Mouse (Mus musculus): Measurements from ENCODE around the gene Gm26661. TPM values are rescaled to one million over a fixed set of nuclear protein-coding genes. Genes with fewer than 3 reads are reported as not detected.

The Gm26661 gene
- polyA plus RNA-seq, 1 experiment from 2014 or later = not detected

- Histone ChIP-seq H3K4me2 (0 out of 2 replicates have a peak overlapping the region, but pooled peaks have one; percentile 0), H3K9ac (no peak overlapping the region)
- WGBS = 21% methylated on average over 10 of the region's 10 CpGs
Observed at GRCm38 (mm10) chr14:7826151-7826937, 35.0 kb downstream of the Gm26661 start.

GRCm38 (mm10) chr14:7829181-7829580, 37.8 kb downstream of the Gm26661 start:
- no peak overlapping the region for H3K9ac ChIP-seq
- peaks cover 28% of the 10 kb centered on the region for H3K4me1 ChIP-seq
- no peak for ATAC-seq (ENCODE audit: low FRiP score)
- H3K36me3 ChIP-seq (replicated peaks) = no peaks in the 10 kb centered on the region
- no peaks in the 10 kb centered on the region for H3K27me3 ChIP-seq
- H3K4me3 ChIP-seq (replicated peaks) = no peak overlapping the region
- no peaks in the 10 kb centered on the region for H3K9me3 ChIP-seq
- H3K4me2 ChIP-seq = no peak overlapping the region
- no peak overlapping the region for H3K27ac ChIP-seq
- WGBS = 97% methylated on average over 2 of the region's 2 CpGs

More at GRCm38 (mm10) chr14:7826151-7826937, 35.0 kb downstream of the Gm26661 start:
- Histone ChIP-seq H3K9me3 (no peaks in the 10 kb centered on the region), H3K27ac (peak overlapping the region; percentile 86), H3K4me3 (replicated peaks) (no peak overlapping the region), H3K27me3 (no peaks in the 10 kb centered on the region), H3K4me1 (peaks cover 37% of the 10 kb centered on the region), H3K36me3 (replicated peaks) (no peaks in the 10 kb centered on the region)
- ATAC-seq (ENCODE audit: low FRiP score) = peak; percentile 70

GRCm38 (mm10) chr14:7831770-7832439, 40.5 kb downstream of the Gm26661 start:
- H3K9me3 ChIP-seq = no peaks in the 10 kb centered on the region
- WGBS = 55% methylated on average over 1 of the region's 1 CpGs

GRCm38 (mm10) chr14:7832440-7832783, 41.0 kb downstream of the Gm26661 start:
- no peak overlapping the region for H3K4me2 ChIP-seq
- WGBS = 90% methylated on average over 5 of the region's 5 CpGs
- peaks cover 5% of the 10 kb centered on the region for H3K4me1 ChIP-seq
- H3K27ac ChIP-seq = no peak overlapping the region
- no peak overlapping the region for H3K4me3 ChIP-seq (replicated peaks)
- ATAC-seq (ENCODE audit: low FRiP score) = no peak
- no peaks in the 10 kb centered on the region for H3K9me3 ChIP-seq
- no peaks in the 10 kb centered on the region for H3K27me3 ChIP-seq
- no peaks in the 10 kb centered on the region for H3K36me3 ChIP-seq (replicated peaks)
- no peak overlapping the region for H3K9ac ChIP-seq

More at GRCm38 (mm10) chr14:7831770-7832439, 40.5 kb downstream of the Gm26661 start:
- Histone ChIP-seq H3K4me1 (peaks cover 9% of the 10 kb centered on the region), H3K36me3 (replicated peaks) (no peaks in the 10 kb centered on the region), H3K4me2 (no peak overlapping the region), H3K27ac (no peak overlapping the region), H3K27me3 (no peaks in the 10 kb centered on the region), H3K9ac (no peak overlapping the region), H3K4me3 (replicated peaks) (no peak overlapping the region)
- ATAC-seq (ENCODE audit: low FRiP score) = no peak

- no peak for ATAC-seq (ENCODE audit: low FRiP score)
- H3K9ac ChIP-seq = no peak overlapping the region
- no peaks in the 10 kb centered on the region for H3K36me3 ChIP-seq (replicated peaks)
- H3K9me3 ChIP-seq = no peaks in the 10 kb centered on the region
- peaks cover 5% of the 10 kb centered on the region for H3K4me1 ChIP-seq
- WGBS = 79% methylated on average over 4 of the region's 4 CpGs
- no peak overlapping the region for H3K4me3 ChIP-seq (replicated peaks)
- no peak overlapping the region for H3K27ac ChIP-seq
- H3K27me3 ChIP-seq = no peaks in the 10 kb centered on the region
- H3K4me2 ChIP-seq = no peak overlapping the region
Observed at GRCm38 (mm10) chr14:7833458-7833857, 42.1 kb downstream of the Gm26661 start.

- no peak overlapping the region for H3K9ac ChIP-seq
- H3K4me1 ChIP-seq = peaks cover 5% of the 10 kb centered on the region; the same call in 1 of the 2 replicates
- H3K36me3 ChIP-seq (replicated peaks) = no peaks in the 10 kb centered on the region
- no peak overlapping the region for H3K27ac ChIP-seq
- no peaks in the 10 kb centered on the region for H3K27me3 ChIP-seq
- 86% methylated on average over 5 of the region's 5 CpGs for WGBS
- no peaks in the 10 kb centered on the region for H3K9me3 ChIP-seq
- no peak for ATAC-seq (ENCODE audit: low FRiP score)
- no peak overlapping the region for H3K4me2 ChIP-seq
- H3K4me3 ChIP-seq (replicated peaks) = no peak overlapping the region
Observed at GRCm38 (mm10) chr14:7838564-7839089, 47.2 kb downstream of the Gm26661 start.

- no peak for ATAC-seq (ENCODE audit: low FRiP score)
- Histone ChIP-seq H3K4me3 (replicated peaks) (no peak overlapping the region), H3K9ac (no peak overlapping the region), H3K27ac (no peak overlapping the region), H3K36me3 (replicated peaks) (no peaks in the 10 kb centered on the region), H3K4me2 (no peak overlapping the region), H3K4me1 (peaks cover 5% of the 10 kb centered on the region; the same call in 1 of the 2 replicates), H3K9me3 (no peaks in the 10 kb centered on the region), H3K27me3 (no peaks in the 10 kb centered on the region)
- WGBS = 45% methylated on average over 8 of the region's 8 CpGs
Observed at GRCm38 (mm10) chr14:7839950-7840514, 48.6 kb downstream of the Gm26661 start.

Other genes starting within 250 kb of the Gm26661 start
- 1.1 and 1.6 TPM in 2 replicates for gene Gm3558, start 223.0 kb upstream of the Gm26661 start, polyA plus RNA-seq (2016; fragmentation: Nextera tagmentation; extraction: Ambion mirVana)
- not detected in 2 replicates for gene Gm10338, start 196.0 kb upstream of the Gm26661 start, polyA plus RNA-seq (2016; fragmentation: Nextera tagmentation; extraction: Ambion mirVana)
- gene Gm10128, start 147.6 kb upstream of the Gm26661 start, polyA plus RNA-seq (2016; fragmentation: Nextera tagmentation; extraction: Ambion mirVana) = not detected in 2 replicates
- 21.3 and 22.9 TPM in 2 replicates for gene Flnb, start 26.4 kb downstream of the Gm26661 start, polyA plus RNA-seq (2016; fragmentation: Nextera tagmentation; extraction: Ambion mirVana)
- gene Gm45521, start 165.7 kb downstream of the Gm26661 start, polyA plus RNA-seq (2016; fragmentation: Nextera tagmentation; extraction: Ambion mirVana) = 0.42 TPM in 1 of 2 replicates, not detected in the other
- not detected in 2 replicates for gene Dnase1l3, start 203.0 kb downstream of the Gm26661 start, polyA plus RNA-seq (2016; fragmentation: Nextera tagmentation; extraction: Ambion mirVana)
- gene Abhd6, start 211.3 kb downstream of the Gm26661 start, polyA plus RNA-seq (2016; fragmentation: Nextera tagmentation; extraction: Ambion mirVana) = 18.8 and 21.4 TPM in 2 replicates